Mouse (Mus musculus) thymus, postnatal 4 days (tissue): ENCODE measurements around the gene Padi3.
A peak's percentile ranks its signal among the peaks of the same experiment; 100 is the strongest.

Experiments
- DNase-seq: peaks from one replicate; pipeline ENCODE4 v3.0.0; 2021

Padi3 gene

DNA sequence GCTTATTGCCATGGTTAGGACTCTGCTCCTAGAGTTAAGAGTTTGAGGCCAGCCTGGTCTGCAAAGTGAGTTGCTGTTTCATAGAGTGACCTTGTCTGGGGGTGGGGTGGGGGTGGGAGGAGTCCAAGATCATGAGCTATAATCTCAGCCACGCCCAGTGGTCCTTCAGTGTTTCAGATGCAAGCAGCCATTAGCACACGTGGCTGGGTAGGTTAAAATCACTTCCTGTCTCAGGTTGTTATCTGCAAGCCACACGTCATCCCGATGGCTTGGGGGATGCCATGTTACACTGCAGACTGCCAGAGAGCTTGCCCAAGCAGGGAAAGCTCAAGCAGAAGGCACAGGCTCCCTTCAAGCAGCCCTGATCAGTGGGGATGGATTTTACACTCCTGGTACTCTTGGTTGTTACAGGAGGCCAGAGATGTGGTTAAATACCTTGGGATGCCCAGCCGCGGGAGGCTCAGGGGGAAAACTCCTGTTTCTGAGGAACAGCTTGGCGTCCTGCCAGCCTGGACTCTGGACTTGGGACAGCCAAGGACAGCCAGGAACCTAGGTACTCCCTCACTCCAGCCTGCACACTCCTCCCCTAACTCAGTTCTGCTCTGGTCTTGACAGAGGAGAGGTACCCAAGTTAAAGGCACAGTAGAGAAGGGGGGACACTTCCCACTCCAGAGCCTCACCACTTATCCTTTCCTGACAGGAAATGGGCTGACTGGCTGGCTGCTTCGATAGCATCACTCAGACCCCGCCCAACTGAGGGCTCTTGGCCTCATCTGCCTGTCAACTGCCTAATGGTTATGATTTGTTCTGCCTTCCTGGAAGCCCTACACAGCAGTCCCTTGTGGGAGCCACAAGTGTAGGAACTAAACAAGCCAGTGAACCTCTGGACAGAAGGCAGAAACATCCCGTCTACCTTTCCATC, 5.8 kb upstream of the Padi3 start:
- DNase-seq = no peak

- no peak for DNase-seq
Measured at GRCm38 (mm10) chr4:140815496-140815895, 5.0 kb upstream of the Padi3 start.

DNA sequence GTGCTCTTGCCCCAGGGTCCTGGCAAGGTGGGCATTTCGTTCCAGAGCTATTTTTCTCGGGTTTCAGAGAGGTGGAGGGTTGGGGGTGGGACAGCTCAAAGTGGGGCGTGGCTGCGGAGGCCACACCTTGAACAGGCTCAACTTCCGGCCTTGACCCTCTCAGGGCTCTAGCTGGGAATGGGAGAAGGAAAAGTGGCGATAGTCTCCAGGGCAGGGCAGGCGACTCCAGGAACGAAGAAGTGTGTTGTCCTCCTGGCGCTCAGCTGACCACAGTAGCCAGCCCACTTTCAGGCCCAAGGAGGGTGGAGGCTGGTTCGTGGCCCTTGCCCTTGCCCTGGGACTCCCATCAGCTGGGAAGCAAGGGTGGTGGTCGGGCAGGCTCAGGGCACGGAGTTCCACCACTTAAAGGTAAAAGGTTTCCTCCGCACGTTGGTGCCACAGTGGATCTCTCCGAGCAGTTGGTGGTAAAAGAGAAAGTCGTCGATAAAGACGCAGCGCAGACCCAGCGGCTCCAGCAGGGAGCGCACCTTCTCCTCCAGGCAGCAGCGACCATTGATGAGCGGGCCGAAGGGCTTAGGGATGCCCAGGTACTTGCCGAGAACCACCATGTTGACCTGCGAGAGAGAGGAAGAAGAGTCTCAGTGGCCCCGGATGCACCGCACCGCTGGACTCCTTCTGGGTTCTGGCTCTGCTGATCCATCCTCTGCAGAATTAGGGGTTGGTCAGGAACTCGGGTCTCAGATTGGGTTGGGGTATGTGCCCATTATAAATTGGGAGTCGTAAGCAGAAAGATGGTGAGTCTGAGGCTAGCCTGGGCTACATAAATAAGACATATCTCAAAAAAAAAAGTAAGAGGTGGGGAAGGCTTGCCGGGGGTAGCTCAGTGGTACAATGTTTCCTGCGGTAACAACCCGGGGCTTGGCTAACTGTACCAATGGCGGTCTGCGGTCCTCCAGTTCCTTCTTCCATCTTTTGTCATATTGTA, 4.1 kb upstream of the Padi3 start:
- peak; percentile 70 for DNase-seq

DNA sequence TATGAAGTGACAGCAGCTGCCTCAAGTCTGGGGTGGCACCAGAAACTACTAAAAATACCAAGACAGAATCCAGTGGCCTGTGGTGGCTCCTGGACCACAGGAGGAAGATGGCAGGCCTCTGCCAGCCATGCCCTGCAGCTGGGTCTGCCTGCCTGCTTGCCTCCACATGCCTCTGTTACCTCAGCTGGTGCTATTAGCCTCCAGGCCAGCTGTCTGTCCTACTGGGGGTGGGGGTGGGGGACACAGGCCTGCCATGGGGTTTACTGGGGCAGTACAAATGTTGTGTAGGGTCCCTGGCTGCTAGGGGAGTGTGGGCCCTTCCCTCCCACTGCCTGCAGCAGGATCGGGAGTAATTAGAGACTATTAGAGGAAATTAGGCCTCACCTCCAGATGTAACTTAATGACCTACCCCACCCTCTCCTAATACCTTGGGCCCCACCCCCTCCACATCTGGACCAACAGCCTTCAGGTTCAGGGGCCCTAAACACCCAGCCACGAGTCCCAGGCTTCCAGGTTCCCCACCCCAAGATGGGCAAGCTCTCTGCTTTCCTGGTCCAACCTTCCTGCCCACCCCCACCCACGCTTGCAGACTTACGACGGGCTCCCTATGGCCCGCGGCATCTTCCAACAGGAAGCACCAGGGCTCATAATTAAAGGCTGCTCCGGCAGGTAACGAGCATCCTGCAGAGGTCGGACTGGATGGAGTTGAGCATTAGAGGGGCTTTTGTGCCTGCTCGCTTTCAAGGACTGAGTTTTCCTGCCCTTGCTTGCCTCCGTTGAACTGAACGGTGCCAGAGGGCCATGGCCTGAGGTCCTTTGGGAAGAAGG, 3.1 kb upstream of the Padi3 start:
- no peak for DNase-seq

DNA sequence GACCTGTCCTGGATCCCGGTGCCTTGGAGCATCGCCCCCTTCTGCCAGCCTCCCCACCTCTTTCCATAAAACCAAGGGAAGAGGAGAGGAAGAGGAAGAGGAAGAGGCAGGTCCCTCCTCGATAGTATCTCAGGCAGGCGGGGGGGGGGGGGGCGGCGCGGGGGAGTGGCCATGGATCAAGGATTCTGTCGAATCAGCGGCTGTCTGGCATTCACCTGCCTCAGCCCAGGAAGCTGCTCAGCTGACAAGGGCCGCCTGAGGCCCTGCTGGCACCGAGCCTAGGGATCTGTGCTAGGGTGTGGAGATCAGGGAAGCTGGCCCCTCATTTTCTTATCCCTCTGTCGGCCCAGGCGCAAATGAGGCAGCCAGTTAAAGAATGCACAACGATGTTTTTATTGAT, 2.2 kb upstream of the Padi3 start:
- no peak for DNase-seq

DNA sequence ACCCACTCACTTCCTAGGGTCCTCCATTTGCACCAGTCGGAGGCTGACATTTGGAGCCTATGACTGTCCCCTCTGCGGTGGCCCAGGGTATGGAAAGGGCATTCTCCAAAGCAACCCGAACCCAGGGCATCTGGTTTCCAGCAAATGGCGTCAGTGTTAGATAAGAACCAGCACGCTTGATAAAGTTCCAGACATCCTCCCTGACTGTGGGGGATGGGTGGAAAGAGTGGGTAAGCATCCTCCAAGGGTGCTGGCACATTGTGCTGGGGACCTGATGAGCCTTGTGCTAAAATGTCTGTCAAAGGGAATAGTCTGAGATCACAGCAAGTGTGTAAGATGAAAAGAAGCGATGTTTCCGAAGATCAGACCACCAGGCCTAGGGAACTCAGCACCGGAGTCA, 1.7 kb upstream of the Padi3 start:
- DNase-seq = no peak

- no peak for DNase-seq
Measured at GRCm38 (mm10) chr4:140809118-140809517, 1.3 kb downstream of the Padi3 start.

DNA sequence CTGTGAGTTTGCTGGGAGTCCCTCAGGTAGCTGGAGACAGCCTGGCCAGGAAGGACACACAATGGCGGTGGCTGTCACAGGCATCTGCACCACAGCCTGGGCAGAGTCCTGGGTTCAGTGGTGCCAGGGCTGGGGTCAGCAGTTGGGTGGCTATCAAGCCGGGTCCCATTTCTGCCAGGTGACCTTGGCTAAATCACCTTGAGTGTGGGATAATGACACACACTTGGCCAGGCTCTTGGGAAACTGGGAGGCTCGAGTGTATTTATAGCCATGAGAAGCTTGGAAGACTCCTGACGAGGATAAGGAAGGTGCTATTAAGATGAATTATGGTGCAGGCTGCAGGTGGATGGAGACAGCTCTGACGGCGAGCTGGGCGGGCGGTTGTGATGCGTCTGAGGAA, 5.8 kb downstream of the Padi3 start:
- DNase-seq = no peak

GRCm38 (mm10) chr4:140801364-140801763, 9.1 kb downstream of the Padi3 start:
- no peak for DNase-seq

DNA sequence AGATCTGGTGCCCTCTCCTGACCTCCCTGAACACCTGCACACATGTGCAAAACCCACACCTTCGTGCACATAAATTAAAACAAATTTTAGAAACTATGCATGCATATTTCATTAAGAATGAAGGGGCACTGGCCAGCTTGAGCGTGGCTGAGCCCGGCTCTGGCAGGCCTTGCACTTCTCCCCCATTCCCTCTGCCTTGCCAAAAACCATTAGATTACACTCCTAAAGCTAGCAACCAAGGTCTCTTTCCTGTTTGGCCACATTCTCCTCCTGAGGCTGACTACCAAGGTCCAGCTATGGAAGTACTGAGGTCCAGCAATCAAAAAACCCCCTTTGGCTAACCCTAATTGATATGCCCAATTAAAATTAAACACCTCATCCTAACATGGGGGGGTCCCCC, 13.7 kb downstream of the Padi3 start:
- DNase-seq = no peak

- DNase-seq = no peak
Measured at GRCm38 (mm10) chr4:140794678-140795077, 15.8 kb downstream of the Padi3 start.

DNA sequence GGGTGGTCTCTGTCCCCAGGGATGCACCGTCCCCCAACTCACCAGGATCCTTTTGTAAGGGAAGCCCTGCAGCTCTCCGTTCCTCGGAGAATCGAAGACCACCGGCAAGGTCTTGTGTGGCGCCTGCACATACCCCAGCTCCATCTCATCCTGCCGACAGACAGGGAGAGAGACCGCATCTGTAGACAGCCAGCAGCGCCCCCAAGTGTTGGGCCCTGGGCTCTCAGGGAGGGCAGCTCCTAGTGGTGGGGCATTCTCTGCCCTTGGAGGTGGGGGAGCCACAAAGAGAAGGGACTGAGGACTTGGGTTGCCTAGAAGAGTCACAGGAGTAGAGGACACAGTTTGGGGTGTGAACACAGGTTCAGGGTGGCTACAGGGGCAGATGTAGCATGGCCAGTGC, 16.7 kb downstream of the Padi3 start:
- DNase-seq = peak; percentile 53

GRCm38 (mm10) chr4:140792584-140792983, 17.9 kb downstream of the Padi3 start:
- no peak for DNase-seq

DNA sequence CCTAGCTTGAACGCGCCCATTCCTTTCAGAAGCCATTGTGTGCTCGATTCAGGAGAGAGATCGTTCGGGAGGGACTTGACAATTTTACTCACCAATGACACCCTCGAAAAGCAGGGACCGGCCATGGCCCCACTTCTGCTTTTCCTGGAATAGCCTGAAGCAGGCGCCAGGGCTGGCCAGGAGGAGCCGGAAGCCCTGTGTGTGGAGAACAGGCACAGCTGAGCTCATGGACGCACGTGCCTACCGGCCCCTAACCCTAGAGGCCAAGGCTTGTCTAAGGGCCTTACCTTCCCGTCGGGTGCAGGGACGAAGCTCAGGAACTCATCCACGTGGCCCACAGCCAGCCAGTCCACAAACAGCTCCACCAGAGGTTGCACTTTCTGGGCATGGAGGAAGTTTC, 19.4 kb downstream of the Padi3 start:
- DNase-seq = no peak

DNA sequence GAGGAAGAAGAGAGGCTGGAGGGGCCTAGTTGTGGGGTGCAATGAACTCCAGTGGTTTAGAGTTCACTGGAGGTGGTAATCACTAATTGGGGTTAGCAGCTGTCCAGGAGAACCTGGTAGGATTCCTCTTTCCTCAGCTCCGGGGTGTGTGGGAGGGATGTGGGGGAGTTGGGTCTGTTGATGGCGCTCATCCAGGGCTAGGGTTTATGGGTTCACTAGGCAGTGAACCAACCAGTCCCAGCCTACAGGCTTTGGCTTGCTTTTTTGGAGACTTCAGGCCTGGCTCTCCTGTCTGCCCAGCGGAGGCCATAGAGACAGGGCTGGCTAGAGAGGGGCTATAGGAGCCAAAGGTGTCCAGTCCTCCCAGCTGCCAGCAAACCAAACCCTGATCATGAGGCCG, 20.5 kb downstream of the Padi3 start:
- no peak for DNase-seq

DNA sequence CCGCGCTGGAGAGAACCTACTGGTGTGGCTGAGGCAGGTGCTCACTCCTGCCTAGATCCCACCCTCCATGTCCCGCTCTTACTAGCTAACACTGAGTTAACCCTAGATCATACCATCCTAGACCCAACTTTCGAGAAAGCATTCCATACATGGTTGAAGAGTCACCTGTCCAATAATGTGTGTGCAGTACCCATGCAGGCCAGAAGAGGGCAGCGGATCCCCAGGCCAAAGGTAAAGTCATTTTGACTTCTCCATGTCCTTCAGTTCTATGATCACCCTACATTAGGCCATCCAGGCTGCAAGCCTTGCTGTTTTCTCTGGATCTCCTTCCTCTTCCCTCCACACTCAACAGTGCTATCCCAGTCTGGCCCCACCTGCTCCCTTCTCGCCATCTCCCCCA, 21.5 kb downstream of the Padi3 start:
- DNase-seq = peak; percentile 88

DNA sequence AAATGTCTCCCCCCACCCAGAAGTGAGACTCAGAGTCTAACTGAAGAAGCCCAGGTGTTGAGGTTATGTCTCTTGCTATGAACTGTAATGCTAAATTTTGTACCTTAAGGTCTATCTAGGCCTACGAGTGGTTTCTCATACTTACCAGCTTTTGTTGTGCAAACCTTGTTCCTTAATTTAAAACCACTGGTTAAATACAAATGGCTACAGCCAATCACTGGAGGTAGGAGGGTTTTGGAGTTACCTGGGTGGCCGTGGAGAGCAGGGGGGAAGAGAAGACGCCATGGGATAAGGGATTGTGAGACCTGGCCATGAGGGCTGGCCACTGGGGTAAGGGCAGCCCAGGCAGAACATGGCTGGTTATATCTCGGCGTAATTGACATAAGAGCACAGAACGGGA, 22.2 kb downstream of the Padi3 start:
- no peak for DNase-seq

DNA sequence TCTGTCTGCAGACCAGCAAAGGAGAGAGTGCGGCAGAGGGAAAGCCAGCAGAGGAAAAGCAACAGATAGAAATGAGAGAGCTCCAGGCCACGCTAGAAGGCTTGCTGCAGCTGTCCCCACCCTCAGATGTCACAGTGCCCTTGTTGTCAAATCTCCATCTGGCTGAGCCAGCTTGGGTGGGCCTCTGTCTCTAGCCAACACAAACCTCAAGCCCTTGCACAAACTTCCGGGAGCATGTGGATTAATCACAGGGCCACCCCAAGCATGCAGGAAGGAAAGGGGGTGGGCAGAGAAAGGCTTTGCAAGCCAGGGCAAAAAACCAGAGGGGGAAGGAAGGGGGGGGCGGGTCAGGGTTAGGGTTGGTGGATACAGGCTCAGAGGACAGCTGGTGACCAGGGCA, 23.0 kb downstream of the Padi3 start:
- no peak for DNase-seq

- DNase-seq = no peak
Measured at GRCm38 (mm10) chr4:140785217-140785616, 25.2 kb downstream of the Padi3 start.

- DNase-seq = no peak
Measured at GRCm38 (mm10) chr4:140784292-140784945, 26.0 kb downstream of the Padi3 start.

- DNase-seq = no peak
Measured at GRCm38 (mm10) chr4:140782821-140783220, 27.6 kb downstream of the Padi3 start.

GRCm38 (mm10) chr4:140780507-140780906, 29.9 kb downstream of the Padi3 start:
- DNase-seq = no peak
